Mouse (Mus musculus) forebrain, embryonic 14.5 days (tissue): ENCODE measurements around the gene Olfr437. TPM values are rescaled to one million over a fixed set of nuclear protein-coding genes. Genes with fewer than 3 reads are reported as not detected.
"Not testable (repeated sequence)": the region's sequence is repeated elsewhere in the genome, so short reads cannot be mapped to it uniquely, and the experiment has no call there.

Source experiments
- ATAC-seq: fragments of 200-750 bp; cut with Nextera tagmentation; 2 replicates; pipeline ENCODE4 v1.8.0; 2017; ENCODE audit warnings: mild to moderate bottlenecking, moderate library complexity
- DNase-seq: peaks from one replicate; pipeline ENCODE4 v3.0.0-alpha.2; 2015; ENCODE audit warnings: low spot score
- H3K27ac ChIP-seq: fragments of 300-500 bp; sonication (generic); 2 replicates; pipeline ENCODE4 v1.5.1; 2014; ENCODE audit warnings: low read depth, mild to moderate bottlenecking, control low read depth, low read length, moderate library complexity
- H3K27me3 ChIP-seq: fragments of 300-500 bp; sonication (generic); replicated peaks from 2 replicates; pipeline ENCODE4 v1.6.1; 2014; ENCODE audit warnings: low read length, control low read depth, mixed read lengths; ENCODE audit not compliant: control insufficient read depth, insufficient read depth
- H3K36me3 ChIP-seq: fragments of 300-500 bp; sonication (generic); 2 replicates; pipeline ENCODE4 v1.6.1; 2014; ENCODE audit warnings: low read length, control low read depth; ENCODE audit not compliant: control insufficient read depth, insufficient read depth
- H3K4me1 ChIP-seq: fragments of 300-500 bp; sonication (generic); 2 replicates; pipeline ENCODE4 v1.6.1; 2014; ENCODE audit warnings: antibody characterized with exemption, low read length, control low read depth; ENCODE audit not compliant: control insufficient read depth, insufficient read depth
- H3K4me2 ChIP-seq: fragments of 300-500 bp; sonication (generic); 2 replicates; pipeline ENCODE4 v1.6.1; 2014; ENCODE audit warnings: mild to moderate bottlenecking, control low read depth, low read length
- H3K4me3 ChIP-seq: fragments of 300-500 bp; sonication (generic); 2 replicates; pipeline ENCODE4 v1.5.1; 2014; ENCODE audit warnings: low read depth, low read length, control low read depth
- H3K9ac ChIP-seq: fragments of 300-500 bp; sonication (generic); 2 replicates; pipeline ENCODE4 v1.6.1; 2014; ENCODE audit warnings: mild to moderate bottlenecking, low read length, control low read depth, moderate library complexity
- H3K9me3 ChIP-seq: fragments of 300-500 bp; sonication (generic); replicated peaks from 2 replicates; pipeline ENCODE4 v1.6.1; 2016; ENCODE audit warnings: low read length, control low read depth, mixed read lengths; ENCODE audit not compliant: control insufficient read depth
- WGBS: fragments of 180-500 bp; shearing (Covaris S2); extraction: QIAGEN DNeasy Blood & Tissue Kit; methylation state at CpG from one replicate; pipeline ENCODE4 v1.1.7; 2014; 5-methylcytosine and 5-hydroxymethylcytosine counted together
- polyA plus RNA-seq: library from polyadenylated mRNA; unstranded; fragments of >200 nt; fragmentation: Nextera tagmentation; extraction: Ambion mirVana; gene quantifications from 2 replicates; pipeline ENCODE4 v1.2.1, GENCODE M21; 2014

The Olfr437 gene
- not detected in 2 replicates for polyA plus RNA-seq

DNA sequence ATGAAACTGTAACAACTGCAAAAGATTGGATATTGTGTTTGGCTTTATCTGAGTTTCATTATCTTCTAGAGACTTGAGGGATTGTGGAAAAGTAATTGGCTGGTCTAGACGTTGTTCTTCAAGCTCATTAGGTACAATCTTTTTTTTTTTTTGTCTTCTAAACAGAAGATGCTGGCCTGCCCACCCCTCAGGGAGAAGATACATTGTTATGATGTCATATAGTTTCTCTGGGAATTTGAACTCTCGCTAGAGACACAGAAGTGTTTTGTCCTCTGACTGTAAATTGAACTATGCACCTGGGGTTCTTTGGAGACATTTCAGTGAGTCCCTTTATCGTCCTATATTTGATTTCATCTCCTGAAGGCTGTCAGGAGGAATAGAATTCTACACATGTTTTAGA is at the start of gene Olfr437:
Gene Olfr437 (plus strand): TSS at position 301 of the 400 bp plus-strand sequence.
- Histone ChIP-seq H3K4me2 (no peak within 1 kb of the TSS), H3K4me1 (no peaks in the 10 kb centered on the region), H3K9me3 (no peaks in the 10 kb centered on the region), H3K27me3 (no peaks in the 10 kb centered on the region), H3K36me3 (no peaks in the 10 kb centered on the region), H3K27ac (no peak within 1 kb of the TSS), H3K4me3 (no peak within 1 kb of the TSS), H3K9ac (no peak within 1 kb of the TSS)
- ATAC-seq = no peak
- no peak for DNase-seq
- 70% methylated on average over 3 of the region's 3 CpGs for WGBS

DNA sequence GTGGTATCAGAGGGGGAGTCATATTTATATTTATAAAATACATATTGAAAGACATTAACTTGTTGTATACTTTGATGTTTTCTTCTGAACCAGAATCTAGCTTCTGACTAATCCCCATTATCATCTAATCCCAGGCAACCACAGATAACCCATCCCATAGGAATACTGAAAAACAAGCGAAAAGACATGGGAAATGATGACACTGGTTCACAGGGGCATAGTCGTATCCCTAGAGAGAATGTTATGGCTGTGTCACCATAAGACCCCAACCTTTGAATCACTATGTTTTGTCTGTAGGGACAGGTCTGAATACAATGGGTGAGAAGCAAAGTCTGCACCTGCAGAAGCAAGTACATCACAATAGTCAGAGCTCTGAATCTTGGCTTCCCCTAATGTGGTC is 16.8 kb upstream of the Olfr437 start, which contains the start of gene Olfr237-ps1:
Gene Olfr237-ps1 (plus strand): TSS at position 301 of the 400 bp plus-strand sequence.
- 89% methylated on average over 2 of the region's 2 CpGs for WGBS
- DNase-seq = not testable (repeated sequence)

DNA sequence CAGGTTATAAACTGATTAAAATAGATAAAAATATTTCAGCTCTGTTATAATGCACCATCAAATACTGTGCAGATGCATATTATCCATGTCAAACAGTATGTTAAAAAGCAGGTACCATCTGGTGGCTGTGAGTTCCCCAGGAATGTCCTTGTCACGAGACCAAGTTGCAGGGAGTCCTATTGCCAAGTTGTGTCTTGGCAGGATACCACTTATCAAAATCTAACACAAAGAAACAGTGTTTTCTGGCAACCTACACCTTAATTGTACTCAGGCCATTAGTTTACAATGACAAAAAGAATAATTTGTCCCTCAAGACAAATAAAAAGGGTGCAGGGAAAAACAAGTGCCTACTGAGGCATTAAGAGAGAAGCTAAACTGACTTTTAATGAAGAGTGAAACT is 3.6 kb upstream of the Olfr437 start:
- WGBS = 30% methylated on average over 1 of the region's 1 CpGs
- H3K4me3 ChIP-seq = no peak overlapping the region
- no peaks in the 10 kb centered on the region for H3K9me3 ChIP-seq
- no peak overlapping the region for H3K9ac ChIP-seq
- H3K36me3 ChIP-seq = no peaks in the 10 kb centered on the region
- no peak overlapping the region for H3K27ac ChIP-seq
- ATAC-seq = no peak
- H3K4me1 ChIP-seq = no peaks in the 10 kb centered on the region
- DNase-seq = peak; percentile 26
- no peak overlapping the region for H3K4me2 ChIP-seq
- H3K27me3 ChIP-seq = no peaks in the 10 kb centered on the region

More for the DNA sequence above, 16.8 kb upstream of the Olfr437 start, which contains the start of gene Olfr237-ps1:
- ATAC-seq, H3K27me3 ChIP-seq, H3K36me3 ChIP-seq, H3K4me2 ChIP-seq, H3K9me3 ChIP-seq, H3K4me1 ChIP-seq, H3K4me3 ChIP-seq, H3K9ac ChIP-seq, H3K27ac ChIP-seq: not testable (repeated sequence)

DNA sequence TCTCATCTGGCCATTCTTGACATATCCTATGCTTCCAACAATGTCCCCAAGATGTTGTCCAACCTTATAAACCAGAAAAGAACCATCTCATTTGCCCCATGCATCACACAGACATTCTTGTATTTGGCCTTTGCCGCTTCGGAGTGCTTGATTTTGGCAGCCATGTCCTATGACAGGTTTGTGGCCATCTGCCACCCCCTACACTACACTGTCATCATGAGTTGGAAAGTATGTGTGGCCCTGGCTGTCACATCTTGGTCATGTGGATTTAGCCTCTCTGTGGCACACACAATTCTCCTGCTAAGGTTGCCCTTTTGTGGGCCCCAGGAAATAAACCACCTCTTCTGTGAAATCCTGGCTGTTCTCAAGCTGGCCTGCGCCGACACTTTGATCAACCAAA is 4.2 kb downstream of the Olfr437 start:
- WGBS = 91% methylated on average over 4 of the region's 4 CpGs
- Histone ChIP-seq H3K27ac (no peak overlapping the region), H3K36me3 (no peaks in the 10 kb centered on the region), H3K4me2 (no peak overlapping the region), H3K27me3 (no peaks in the 10 kb centered on the region), H3K9ac (no peak overlapping the region), H3K4me3 (no peak overlapping the region), H3K9me3 (no peaks in the 10 kb centered on the region), H3K4me1 (no peaks in the 10 kb centered on the region)
- no peak for DNase-seq
- ATAC-seq = no peak

GRCm38 (mm10) chr6:43171840-43172239 is 8.8 kb downstream of the Olfr437 start, which contains the start of gene Olfr13:
TSS of gene Olfr13 (plus strand) at chr6:43172140.
- H3K9ac ChIP-seq = no peak within 1 kb of the TSS
- DNase-seq = no peak
- no peaks in the 10 kb centered on the region for H3K4me1 ChIP-seq
- ATAC-seq = no peak
- no peaks in the 10 kb centered on the region for H3K9me3 ChIP-seq
- 80% methylated on average over 4 of the region's 4 CpGs for WGBS
- no peaks in the 10 kb centered on the region for H3K36me3 ChIP-seq
- no peak within 1 kb of the TSS for H3K4me2 ChIP-seq
- H3K4me3 ChIP-seq = no peak within 1 kb of the TSS
- no peak within 1 kb of the TSS for H3K27ac ChIP-seq
- H3K27me3 ChIP-seq = no peaks in the 10 kb centered on the region

GRCm38 (mm10) chr6:43178129-43178528 is 15.0 kb downstream of the Olfr437 start:
- Histone ChIP-seq H3K4me1 (0 out of 2 replicates have a peak, but pooled peaks cover 2% of the 10 kb centered on the region), H3K27me3 (no peaks in the 10 kb centered on the region), H3K4me2 (no peak overlapping the region), H3K9me3 (no peaks in the 10 kb centered on the region), H3K36me3 (no peaks in the 10 kb centered on the region), H3K9ac (no peak overlapping the region), H3K4me3 (no peak overlapping the region), H3K27ac (no peak overlapping the region)
- no peak for DNase-seq
- WGBS = 71% methylated on average over 1 of the region's 1 CpGs
- ATAC-seq = no peak; the same call in 1 of the 2 replicates

DNA sequence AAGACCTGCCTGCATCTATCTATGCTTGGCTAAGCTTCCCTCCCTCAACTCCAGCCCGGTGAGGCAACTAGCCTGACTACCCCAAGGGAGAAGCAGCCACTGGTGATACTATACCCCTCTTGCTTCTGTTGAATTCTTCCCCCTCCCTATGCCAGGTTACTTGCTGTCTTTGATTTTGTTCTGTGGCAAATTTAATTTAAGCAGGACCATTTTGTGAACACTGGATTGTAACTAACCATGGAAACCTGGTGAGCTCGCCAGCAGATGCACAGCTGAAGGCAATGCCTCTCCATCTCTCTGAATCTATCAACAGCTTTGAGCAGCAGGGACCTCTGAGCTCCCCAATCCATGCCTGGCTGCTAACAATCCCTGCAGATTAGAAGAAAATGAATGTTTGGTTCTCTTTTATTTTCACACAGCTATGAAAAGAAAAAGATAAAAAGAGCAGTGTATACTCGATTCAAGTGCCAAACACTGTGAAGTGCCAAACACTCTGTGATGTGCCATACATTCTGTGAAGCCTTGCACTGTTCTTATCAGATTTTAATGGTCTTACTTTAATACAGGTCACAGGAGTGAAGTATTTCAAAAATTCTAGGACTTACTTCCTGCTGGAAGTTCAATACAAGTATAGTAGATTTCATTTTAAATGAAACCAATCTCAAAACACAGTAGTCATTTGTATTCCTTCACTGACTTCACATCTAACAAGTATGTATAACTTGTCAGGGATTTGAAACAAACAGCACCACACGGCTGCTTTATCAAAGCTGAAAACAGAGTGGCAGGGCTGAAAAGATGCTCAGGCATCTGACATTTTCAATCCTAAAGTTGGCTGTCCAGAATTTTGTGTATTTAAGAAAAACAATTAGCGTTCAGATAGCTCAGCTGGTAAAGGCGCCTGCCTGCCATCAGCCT is 15.8 kb downstream of the Olfr437 start:
- peak; percentile 47 for DNase-seq
- H3K27ac ChIP-seq = no peak overlapping the region
- no peak overlapping the region for H3K9ac ChIP-seq
- ATAC-seq = peak; percentile 66; the same call in 1 of the 2 replicates
- H3K9me3 ChIP-seq = no peaks in the 10 kb centered on the region
- H3K4me3 ChIP-seq = no peak overlapping the region
- 0 out of 2 replicates have a peak, but pooled peaks cover 2% of the 10 kb centered on the region for H3K4me1 ChIP-seq
- no peaks in the 10 kb centered on the region for H3K27me3 ChIP-seq
- H3K4me2 ChIP-seq = no peak overlapping the region
- no peaks in the 10 kb centered on the region for H3K36me3 ChIP-seq
- WGBS = 47% methylated on average over 6 of the region's 6 CpGs

- Histone ChIP-seq H3K4me1 (no peaks in the 10 kb centered on the region), H3K9me3 (no peaks in the 10 kb centered on the region), H3K27me3 (no peaks in the 10 kb centered on the region), H3K27ac (no peak overlapping the region), H3K36me3 (no peaks in the 10 kb centered on the region), H3K4me2 (no peak overlapping the region), H3K9ac (no peak overlapping the region), H3K4me3 (no peak overlapping the region)
- ATAC-seq = no peak
- WGBS = 83% methylated on average over 3 of the region's 3 CpGs
- DNase-seq = no peak
Observed at GRCm38 (mm10) chr6:43190986-43191385, 27.9 kb downstream of the Olfr437 start.

DNA sequence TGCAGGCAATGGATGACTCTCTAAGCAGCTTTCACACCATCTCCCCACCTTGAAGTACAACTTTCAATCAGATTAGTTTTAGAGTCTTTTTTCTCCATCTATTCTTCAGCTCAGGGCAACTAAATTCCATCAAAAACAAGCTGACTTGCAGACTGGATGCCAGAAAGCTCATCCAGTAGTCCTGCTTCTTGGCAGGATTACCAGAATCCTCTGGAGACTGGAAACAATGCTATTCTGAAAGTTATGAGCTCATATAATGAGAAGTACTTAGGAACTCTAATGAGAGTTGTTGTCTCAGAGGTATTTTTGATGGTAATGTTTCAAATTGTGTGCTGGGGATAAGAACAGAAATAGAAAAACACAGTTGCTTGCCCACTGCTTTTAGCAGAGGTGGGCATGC is 33.7 kb downstream of the Olfr437 start, which contains the start of gene Olfr435:
Gene Olfr435 (plus strand): TSS at position 366 of the 400 bp plus-strand sequence.
- no peak for DNase-seq
- no peak within 1 kb of the TSS for H3K4me3 ChIP-seq
- H3K9ac ChIP-seq = no peak within 1 kb of the TSS
- no peak within 1 kb of the TSS for H3K27ac ChIP-seq
- H3K36me3 ChIP-seq = no peaks in the 10 kb centered on the region
- no peaks in the 10 kb centered on the region for H3K27me3 ChIP-seq
- no peak within 1 kb of the TSS for H3K4me2 ChIP-seq
- ATAC-seq = no peak
- H3K9me3 ChIP-seq = no peaks in the 10 kb centered on the region
- H3K4me1 ChIP-seq = no peaks in the 10 kb centered on the region
